Mouse (Mus musculus) embryo, embryonic 11.5 days (tissue): ENCODE measurements at regions not wholly inside any gene's neighbourhood (a gene's known extent, or its start where the extent isn't known, plus 50 kb on each side); places are given as distances from the start of the nearest gene placed in this dataset.

ENCODE experiments used
- DNase-seq: peaks from one replicate; pipeline ENCODE4 v3.0.0-alpha.2; 2012; ENCODE audit warnings: low read depth, low spot score

DNA sequence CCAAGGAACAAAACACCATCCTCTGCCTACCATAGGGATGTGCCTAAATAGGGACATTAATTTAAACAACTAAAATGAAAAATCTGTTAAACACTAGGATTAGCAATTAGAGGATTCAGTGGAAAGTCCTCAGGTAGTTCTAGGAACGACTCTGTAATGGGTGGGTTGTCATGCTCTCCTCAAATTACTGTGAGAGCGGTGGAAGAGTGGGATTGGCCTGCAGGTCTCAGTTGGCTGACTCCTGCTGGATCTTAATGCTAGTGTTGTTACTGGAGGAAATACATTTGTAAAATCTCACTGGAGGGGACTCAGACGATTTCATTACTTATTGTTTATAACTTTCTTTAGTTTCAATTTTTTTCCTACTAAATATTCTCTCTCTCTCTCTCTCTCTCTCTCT lies 525.6 kb upstream of the 4930452B06Rik start:
- DNase-seq: no peak

DNA sequence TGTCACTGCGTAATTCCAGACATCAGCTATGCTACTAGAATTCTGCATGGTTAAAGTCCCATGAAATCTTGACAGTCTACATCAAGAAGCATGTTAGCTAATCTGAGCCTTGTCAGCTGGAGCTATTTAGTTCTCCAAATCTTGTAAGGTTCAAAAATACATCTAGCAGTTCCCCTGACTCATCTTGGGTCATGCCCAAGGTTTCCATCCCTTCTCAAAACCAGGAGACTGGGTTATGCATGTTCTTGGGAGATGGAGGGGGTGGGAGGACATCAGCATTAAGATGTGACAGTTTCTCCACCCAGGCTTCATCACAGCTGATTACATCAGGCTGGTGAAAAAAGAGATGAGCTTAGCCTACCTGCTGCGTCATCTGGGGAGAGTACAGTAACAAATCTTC lies 495.3 kb upstream of the 4930452B06Rik start:
- no peak for DNase-seq

DNA sequence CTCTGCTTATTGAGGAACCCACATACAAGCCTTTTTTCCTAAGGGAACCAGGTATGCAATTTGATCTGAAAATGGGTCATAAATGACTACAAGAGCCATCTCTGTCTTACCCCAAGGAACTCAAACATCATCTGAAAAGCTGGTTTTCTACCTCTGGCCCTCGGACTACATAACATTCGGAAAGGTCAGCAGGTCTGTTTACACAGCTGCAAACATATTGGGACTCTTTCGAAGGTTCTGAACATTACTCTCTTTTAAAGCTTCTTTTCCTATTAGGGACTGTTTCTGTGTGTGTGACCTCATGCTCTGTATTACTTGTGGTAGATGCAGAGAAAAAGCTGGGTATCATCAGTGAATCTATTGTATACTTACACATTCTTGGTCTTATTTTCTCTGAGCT lies 491.9 kb upstream of the 4930452B06Rik start:
- DNase-seq: peak; percentile 4

DNA sequence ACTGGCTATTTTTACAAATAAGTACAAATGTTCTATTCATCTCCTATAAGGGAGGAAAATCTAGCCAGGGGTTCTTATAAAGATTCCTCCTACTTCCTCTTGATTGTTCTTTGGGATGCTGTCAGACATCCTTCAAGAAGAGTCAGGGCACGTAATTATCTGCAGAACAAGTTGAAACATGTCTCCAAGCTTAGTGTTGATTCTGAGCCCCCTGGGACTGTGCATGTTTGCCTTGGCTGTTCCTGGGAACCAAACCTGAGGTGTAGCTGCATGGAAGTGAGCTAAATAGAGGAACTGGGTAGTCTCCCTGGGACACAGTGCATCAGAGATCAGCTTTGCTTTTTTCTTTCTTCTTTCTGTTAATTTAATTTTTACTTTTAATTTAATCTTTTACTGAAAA lies 484.8 kb upstream of the 4930452B06Rik start:
- DNase-seq: no peak

DNA sequence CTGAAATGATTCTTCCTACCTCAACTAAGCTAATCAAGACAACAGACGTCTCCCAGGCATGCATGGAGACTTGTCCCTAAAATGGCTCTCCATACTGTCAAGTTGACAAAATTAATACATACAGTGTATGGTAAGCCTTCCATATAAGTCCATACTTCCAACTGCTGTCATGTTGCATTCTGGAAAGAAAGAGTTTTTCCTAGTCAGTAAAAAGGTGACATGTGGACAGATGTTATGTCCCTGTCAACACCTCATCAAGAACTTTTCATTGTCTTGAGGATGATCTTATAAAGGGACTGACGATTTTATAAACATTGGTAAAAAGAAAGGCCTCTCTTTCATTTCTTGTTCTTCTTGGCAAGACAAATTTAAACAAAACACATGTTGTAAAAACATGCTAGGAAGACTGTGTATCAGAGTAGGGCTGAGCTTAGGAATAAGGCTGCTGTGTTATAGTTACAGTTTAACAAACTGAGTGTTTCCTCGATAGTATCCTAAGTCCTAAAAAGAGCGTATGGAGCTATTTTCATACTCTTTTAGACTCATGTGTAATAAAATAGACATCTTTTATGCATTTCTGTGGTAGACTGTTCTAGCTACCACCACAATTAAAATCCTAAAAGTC lies 480.7 kb upstream of the 4930452B06Rik start:
- no peak for DNase-seq

DNA sequence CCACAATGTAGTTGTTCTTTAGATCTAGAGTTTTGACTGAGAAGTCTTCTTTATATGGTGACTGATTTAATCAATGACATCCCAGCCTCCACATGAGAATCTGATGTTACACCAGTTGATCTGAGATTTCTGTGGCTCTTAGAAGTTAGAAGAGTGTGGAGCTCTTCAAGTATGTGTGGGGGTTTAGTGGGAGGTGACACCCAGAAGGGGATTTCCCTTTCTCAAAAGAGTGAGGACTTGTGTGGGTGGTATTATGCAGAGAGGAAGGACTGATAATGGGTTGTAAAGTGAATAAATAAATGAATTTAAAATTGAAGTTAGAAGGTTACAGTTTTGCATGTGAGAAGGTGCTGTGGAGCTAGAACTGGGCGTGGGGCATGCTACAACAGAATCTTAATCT lies 439.7 kb upstream of the 4930452B06Rik start:
- no peak for DNase-seq

DNA sequence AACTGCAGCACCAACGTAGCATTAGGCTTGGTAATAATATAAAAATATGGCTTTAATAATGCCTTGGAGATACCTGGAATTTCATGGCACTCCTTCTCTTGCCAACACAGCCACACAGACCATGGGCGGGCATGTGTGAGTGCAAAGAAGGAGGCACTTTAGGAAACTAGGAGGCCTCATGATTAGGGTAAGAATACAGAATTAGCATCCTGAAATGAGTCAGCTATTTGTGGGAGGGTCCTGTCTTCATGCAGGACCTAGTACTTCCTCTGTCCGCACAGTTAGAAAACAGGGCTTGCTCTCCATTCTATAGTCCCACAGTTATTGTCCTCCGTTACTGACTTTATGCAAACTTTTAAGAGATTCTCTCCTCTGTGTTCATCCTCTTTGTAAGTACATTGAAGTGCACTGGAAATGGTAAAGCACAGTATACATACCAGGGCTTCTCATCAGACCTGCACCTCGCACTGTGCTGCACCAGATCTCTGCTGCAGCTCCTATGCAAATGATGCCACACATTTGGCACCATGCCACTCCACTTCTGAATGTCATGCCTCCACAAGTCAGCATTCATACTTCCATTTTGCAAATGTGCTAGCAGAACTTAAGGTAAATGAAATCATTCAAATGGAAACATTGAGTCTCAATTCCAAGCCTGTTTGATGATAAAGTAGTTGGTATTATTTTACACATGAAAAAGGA lies 423.7 kb upstream of the 4930452B06Rik start:
- DNase-seq: no peak

DNA sequence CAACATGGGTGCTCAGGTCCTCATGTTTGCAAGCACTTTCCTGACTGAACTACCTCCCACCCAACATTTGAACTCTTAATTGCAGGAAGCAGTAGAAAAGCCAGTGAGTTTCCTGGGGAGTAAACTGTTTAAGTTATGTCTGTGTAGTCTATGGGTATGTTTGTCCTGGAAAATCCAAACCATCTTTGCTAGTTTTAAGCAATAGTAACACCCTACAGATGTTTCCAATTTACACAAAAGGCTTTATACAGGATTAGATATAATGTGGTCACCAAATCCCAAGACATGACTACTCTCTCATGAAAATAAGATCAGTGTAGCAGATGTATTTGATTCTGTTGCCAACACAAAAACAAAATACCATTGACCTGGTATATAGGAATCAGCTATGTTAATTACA lies 421.1 kb upstream of the 4930452B06Rik start:
- no peak for DNase-seq

DNA sequence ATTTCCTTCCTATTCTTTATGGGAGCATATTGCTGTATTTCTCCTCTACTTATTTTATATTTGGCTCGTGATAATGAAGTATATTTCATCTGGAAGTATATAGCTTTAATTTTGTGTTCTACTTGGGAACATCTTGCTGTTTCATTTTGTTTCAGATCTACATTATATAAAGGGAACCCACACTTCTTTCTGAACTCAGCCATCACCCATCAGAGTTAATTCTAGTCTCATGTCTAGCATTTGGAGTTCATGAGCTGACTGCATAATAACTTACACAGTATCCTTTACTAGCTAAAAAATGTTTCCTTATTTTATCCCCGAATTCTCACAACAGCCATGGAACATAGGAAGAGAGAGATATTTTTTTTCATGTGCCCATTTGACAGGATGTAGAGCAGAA lies 413.6 kb upstream of the 4930452B06Rik start:
- no peak for DNase-seq

DNA sequence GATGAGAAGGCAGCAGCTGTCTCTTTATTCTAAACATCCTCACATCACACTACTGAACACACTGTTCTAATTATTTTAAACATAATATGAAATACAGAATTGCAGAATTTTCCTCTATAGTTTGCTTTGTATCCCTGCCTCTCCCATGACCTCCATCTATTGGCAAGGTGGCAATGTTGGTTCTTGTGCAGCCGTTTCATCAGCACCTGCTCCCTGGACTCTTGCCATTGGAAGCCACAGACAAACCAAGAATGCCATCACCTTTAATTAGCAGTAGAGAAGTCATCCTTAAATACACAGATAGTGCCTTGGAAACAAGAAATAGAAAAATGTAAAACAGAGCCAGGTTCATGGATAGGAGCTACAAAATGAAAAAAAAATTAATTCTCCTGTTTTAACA lies 413.0 kb upstream of the 4930452B06Rik start:
- DNase-seq: no peak

DNA sequence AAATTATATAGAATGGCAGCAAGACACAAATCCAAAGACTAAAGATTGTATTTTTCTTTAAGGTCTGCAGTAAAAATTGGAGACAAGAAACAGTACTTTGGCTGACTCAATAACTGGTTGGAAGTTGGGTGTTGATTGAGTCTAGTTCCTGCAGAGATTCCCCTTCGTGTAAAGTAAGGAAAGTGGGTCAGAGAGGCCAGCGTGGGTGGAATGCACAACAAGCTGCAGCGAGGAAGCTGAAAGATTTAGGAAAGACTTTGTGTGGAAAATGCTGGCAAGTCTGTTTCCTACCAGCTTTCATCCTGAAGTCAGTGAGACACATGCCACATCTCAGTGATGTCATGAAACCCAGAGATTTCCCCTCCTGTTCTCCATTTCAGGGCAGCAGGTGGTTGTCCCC lies 405.1 kb upstream of the 4930452B06Rik start:
- DNase-seq: no peak

DNA sequence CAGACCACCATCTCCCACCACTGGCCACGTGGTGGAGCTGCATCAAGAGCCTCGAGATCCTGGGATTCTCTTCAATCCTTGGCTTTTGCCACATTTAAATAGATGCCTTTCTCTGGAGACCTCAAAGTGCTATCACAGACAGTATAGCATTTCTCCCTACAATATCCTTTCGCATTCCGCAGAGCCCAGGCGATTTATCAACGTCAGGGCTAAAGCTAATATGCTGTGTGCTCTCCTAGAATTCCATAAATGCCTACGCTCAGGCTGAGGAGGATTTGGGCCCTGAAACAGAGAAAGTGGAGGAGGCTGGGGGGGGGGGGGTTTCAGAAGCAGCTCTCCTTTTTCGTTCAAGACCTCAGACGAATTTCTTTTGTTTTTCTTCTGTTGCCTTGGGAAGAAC lies 394.0 kb upstream of the 4930452B06Rik start:
- DNase-seq: peak; percentile 22

DNA sequence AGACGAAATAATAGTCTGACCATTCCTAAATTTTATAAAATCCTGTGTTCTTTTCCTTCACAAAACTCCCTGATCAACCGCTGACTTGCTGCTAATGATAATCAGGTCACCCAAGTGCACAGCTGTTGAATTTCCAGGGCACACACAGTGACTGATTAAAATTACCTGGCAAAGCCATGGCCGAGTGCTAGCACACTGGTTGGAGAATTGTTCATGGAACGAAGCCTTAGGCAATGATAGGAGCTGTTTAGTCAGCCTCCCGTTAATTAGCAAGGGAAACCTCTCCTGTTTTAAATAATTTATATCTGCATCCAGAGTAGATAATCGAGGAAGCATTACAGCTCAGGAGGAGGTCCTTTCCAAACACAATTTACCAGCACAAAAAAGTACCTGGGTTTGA lies 362.8 kb upstream of the 4930452B06Rik start:
- DNase-seq: no peak

DNA sequence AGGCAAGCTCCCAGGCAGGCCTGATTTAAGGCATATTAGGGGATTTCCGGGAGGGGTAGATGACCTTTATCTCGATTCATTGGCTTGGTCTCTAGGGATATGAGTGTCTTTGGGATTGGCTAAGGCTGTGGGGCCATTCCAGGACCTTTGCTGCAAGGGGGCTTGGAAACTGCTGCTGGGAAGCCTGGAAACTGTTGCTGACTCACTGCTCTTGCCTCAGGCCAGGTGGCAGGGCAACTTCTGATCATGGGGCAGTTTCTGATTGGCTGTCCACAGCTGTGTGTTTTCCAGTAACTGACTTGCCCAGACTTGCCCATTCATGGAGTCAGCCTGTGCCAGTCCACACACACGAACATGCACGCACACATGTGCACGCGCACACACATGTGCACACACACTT lies 349.8 kb upstream of the 4930452B06Rik start:
- DNase-seq: no peak

DNA sequence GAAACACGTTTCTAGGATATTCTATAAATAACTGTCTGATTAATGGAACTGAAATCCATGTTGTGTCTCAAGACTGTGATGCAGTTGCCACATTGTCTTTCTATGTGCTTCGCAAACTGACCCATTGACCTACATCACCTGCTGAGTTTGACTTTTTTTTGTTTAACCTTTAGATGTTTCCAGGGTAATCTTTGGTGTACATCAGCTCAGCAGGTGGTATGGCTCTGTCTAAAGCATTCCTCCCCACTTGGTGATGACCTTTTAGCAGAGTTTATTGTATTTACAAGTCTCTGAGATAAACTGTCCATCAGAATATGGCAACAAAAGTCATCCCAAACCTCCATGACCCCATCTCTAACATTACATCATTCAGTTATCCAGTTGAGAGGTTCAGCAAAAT lies 337.0 kb upstream of the 4930452B06Rik start:
- DNase-seq: no peak

DNA sequence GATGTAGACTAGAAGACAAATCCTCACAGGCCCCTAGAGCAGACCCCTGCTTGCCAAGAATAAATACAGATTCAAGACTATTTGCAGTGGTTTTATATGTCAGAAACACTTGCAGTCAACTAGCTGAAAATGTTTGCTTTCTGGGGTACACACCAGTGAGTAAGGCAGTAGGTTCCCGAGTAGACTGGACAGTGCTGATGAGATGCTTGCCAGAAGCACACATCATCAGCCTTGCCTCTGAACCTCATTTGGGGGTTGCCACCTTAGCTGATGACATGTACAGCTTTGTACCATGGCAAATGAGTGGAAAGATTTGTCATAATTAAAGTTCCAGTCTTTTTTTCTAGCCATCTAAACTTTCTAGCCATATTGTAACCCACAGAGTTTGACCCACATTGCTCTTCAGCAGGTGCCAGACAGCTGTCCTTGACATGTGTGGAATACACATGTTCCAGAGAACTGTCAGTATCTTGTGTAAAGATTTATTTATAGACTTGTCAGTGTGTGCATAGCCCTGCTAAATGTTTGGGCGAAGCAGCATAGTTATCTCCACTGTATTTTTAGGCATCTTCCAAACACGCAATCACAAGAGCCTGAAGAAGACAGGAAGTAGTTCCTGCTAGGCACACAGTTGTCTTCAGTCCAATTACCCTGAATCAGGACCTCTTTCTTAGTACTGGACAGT lies 334.5 kb upstream of the 4930452B06Rik start:
- DNase-seq: no peak

DNA sequence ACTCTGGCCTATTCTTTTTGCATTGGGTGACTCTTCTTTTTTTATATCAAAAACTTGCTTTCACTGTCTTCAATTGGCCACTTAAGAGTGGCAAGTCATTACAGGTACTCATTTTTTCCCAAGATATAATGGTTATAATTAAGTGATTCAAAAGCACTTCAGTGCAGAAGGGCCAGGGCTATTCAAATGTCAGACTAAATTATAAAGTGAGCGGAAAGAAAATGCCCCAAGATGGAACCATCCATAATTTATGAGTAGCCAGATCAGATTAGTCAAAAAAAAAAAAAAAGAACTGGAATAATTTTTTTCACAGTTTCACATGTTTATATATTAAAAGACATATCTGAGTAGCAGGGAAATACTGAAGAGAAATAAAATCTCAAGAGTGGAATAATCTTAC lies 333.8 kb upstream of the 4930452B06Rik start:
- DNase-seq: no peak

DNA sequence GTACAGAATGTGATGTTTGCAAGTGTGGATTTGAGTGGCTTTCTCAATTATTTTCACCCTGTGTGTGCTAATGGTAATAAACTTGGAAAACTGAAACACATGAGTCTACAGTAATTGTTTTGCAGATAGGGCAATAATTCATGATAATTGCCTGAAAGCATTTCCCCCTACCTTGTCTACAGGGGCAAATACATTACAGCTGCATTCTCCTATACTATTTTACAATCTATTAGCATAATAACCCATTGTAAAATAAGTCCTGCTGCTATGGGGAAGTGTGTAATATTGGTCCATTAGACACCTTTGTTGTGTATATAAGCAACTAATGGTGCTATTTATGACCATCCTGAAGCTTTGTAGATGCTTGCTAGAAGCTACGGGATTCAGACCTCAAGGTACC lies 327.4 kb upstream of the 4930452B06Rik start:
- DNase-seq: no peak

DNA sequence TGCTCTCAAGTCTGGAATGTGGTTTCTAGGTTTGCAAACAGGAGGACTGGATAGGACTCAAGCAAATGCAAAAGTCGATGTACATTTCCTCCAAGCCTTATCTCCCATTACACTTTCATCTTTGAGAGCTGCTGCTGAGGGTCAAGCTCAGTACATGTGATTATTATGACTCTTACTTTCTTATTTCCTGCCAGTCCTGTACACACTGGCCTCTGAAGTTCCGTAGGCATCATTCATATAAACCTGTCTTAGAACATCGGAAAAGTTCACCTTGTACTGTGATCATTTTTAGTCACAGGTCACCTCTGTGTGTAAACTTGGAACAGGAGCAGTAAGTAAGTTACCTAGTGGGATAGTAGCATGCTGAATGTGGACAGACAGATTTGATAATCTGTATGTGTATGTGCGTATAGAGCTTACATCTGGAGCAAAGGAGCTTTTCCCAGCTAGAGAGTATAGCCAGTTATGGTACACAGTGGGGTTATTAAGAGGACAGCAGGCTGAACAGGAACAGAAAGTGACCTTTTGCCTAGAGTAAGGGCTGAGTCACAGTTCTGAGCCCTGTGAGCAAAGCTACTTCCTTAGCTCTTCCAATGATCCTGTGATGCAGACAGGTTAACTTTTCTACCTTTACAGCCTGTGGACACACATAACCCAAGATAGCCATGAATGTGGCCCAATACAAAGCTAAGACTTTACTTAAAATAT lies 319.2 kb upstream of the 4930452B06Rik start:
- no peak for DNase-seq

DNA sequence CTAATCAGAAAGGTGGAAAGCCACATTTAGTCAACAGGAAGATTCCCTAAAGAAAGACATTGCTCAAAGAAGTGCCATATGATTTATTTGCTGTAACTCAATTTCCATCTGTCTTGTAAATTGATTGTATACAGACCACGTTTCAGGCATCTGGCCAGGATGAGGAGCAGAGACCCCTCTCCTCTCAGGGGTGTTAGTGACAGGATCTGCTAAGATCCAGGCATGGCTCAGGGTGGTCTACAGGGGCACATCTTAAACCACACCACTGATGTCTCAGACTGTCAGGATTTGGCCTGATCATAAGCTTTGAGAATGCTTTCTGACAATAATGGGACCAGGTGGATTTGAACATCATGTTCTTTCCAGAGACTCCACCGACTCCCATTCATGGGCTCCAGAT lies 295.5 kb upstream of the 4930452B06Rik start:
- no peak for DNase-seq

DNA sequence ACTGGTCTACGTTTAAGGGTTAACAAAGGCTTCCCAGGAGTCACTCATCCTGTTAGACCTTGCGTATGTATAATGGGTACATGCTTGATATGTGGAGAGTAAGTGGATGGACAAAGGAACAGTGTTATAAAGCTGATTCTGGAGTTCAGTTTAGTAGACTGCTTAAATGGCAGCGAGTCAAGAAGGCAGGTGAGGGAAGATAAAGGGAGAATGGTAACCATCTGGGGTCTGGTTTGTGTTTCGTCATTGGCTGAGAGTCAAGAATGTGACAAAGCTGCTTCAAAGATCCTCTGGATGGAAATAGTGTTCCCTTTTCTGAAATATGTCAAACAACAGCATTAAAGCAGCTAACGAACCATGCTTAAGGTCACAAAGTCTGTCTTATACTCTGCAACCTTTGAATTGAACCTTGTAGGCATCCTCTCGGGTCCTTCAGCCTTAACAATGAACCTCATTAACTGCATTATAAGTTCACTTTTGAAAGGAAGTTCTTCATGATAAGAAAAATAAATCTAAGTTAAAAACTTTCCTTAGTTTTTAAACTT lies 286.9 kb upstream of the 4930452B06Rik start:
- no peak for DNase-seq

DNA sequence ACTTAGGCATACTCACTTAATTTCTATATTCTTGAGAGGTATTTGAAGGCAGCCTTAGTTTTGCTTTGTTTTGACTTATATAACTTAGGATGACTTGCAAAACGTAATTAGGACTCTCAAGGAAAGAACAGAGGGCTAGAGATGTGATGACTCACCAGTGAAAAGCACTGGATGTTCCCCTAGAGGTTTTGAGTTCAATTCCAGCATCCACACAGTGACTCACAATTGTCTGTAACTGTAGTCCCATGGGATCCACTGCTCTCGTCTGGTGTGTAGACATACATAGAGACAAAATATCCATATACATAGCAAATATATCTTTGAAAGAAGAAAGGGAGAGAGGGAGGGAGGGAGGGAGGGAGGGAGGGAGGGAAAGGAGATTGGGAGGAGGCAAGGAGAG lies 282.7 kb upstream of the 4930452B06Rik start:
- DNase-seq: no peak
